Mouse (Mus musculus) lung, adult 2 months (tissue): ENCODE results near the gene Prr14.

Source experiments
- CTCF ChIP-seq: fragments of 200-500 bp; IDR thresholded peaks from 2 replicates; pipeline ENCODE4 v1.5.1; 2011; ENCODE audit warnings: mild to moderate bottlenecking, low read length, control low read depth; ENCODE audit not compliant: insufficient read depth
- POLR2A ChIP-seq: fragments of 200-500 bp; IDR thresholded peaks from 2 replicates; pipeline ENCODE4 v1.6.1; 2011; ENCODE audit warnings: low read depth, mild to moderate bottlenecking, control low read depth, low read length, borderline replicate concordance; ENCODE audit errors: extremely low read depth

DNA sequence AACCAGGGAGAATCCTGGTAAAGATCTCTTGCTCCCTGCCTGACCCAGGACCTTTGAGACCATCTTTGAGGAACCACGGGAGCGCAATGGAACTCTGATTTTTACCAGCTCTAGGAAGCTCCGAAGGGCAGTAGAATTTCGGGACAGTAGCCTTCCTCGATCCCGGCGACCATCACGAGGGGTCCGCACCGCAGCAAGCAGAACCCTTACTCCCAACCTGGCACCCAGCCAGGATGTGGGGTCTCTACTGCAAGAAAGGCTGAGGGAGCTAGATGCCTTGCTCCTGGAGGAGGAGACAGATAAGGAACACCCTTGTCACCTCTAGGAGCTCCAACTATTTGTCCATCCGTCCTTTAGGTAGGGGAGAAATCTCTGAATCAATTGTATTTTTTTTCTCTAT is 16.9 kb downstream of the Prr14 start:
- TF ChIP-seq CTCF (no peak), POLR2A (no peak)
